Mouse (Mus musculus) hindbrain, postnatal 0 days (tissue): Measurements from ENCODE around the gene Ccdc47. TPM values are rescaled to one million over a fixed set of nuclear protein-coding genes. Genes with fewer than 3 reads are reported as not detected.
"Not testable (repeated sequence)": the region's sequence is repeated elsewhere in the genome, so short reads cannot be mapped to it uniquely, and the experiment has no call there.

Source experiments
- ATAC-seq: fragments of 200-750 bp; cut with Nextera tagmentation; 2 replicates; pipeline ENCODE4 v1.8.0; 2017; ENCODE audit warnings: mild to moderate bottlenecking, moderate TSS enrichment, moderate library complexity
- DNase-seq: peaks from one replicate; pipeline ENCODE4 v3.0.0-alpha.2; 2015; ENCODE audit warnings: low spot score
- H3K27ac ChIP-seq: fragments of 300-500 bp; sonication (generic); 2 replicates; pipeline ENCODE4 v1.5.1; 2014; ENCODE audit warnings: mild to moderate bottlenecking
- H3K27me3 ChIP-seq: fragments of 300-500 bp; sonication (generic); 2 replicates; pipeline ENCODE4 v1.6.1; 2014; ENCODE audit warnings: low read length, mixed read lengths; ENCODE audit not compliant: insufficient read depth
- H3K36me3 ChIP-seq: fragments of 300-500 bp; sonication (generic); 2 replicates; pipeline ENCODE4 v1.6.1; 2014; ENCODE audit warnings: low read length, mixed read lengths; ENCODE audit not compliant: insufficient read depth
- H3K4me1 ChIP-seq: fragments of 300-500 bp; sonication (generic); 2 replicates; pipeline ENCODE4 v1.6.1; 2014; ENCODE audit warnings: antibody characterized with exemption, low read length, mixed read lengths; ENCODE audit not compliant: insufficient read depth
- H3K4me2 ChIP-seq: fragments of 300-500 bp; sonication (generic); 2 replicates; pipeline ENCODE4 v1.6.1; 2014; ENCODE audit warnings: low read depth, mild to moderate bottlenecking, low read length, moderate library complexity, mixed read lengths
- H3K4me3 ChIP-seq: fragments of 300-500 bp; sonication (generic); 2 replicates; pipeline ENCODE4 v1.5.1; 2014; ENCODE audit warnings: low read length
- H3K9ac ChIP-seq: fragments of 300-500 bp; sonication (generic); replicated peaks from 2 replicates; pipeline ENCODE4 v1.6.1; 2014; ENCODE audit warnings: mild to moderate bottlenecking, low read length, moderate library complexity, mixed read lengths
- H3K9me3 ChIP-seq: fragments of 300-500 bp; sonication (generic); 2 replicates; pipeline ENCODE4 v1.6.1; 2016; ENCODE audit warnings: low read length, mixed read lengths
- CTCF ChIP-seq: IDR thresholded peaks from 2 replicates; pipeline ENCODE4 v1.5.1; 2016; ENCODE audit warnings: antibody characterized with exemption, control low read depth, low read depth
- WGBS: fragments of 180-500 bp; shearing (Covaris S2); extraction: QIAGEN DNeasy Blood & Tissue Kit; methylation state at CpG from one replicate; pipeline ENCODE4 v1.1.7; 2014; 5-methylcytosine and 5-hydroxymethylcytosine counted together
- polyA plus RNA-seq: library from polyadenylated mRNA; unstranded; fragments of >200 nt; fragmentation: Nextera tagmentation; extraction: Ambion mirVana; gene quantifications from 2 replicates; pipeline ENCODE4 v1.2.1, GENCODE M21; 2015
- total RNA-seq: library from RNA; depleted of rRNA; stranded (reverse); fragments of >200 nt; gene quantifications from 2 replicates; pipeline ENCODE4 v1.2.3, GENCODE M21; 2014

Ccdc47 gene
- total and polyA plus RNA-seq, 2 experiments from 2014 or later = 16.9 to 85.2 TPM

GRCm38 (mm10) chr11:106255685-106256451 lies 39.7 kb upstream of the Ccdc47 start, which contains the start of the genes Ftsj3 and Psmc5:
TSS of gene Ftsj3 (minus strand) at chr11:106256079.
TSS of gene Psmc5 (plus strand) at chr11:106256154.
- DNase-seq (peak; percentile 98), ATAC-seq (peak; percentile 96)
- Histone ChIP-seq H3K27me3 (no peaks in the 10 kb centered on the region), H3K4me1 (peaks cover 5% of the 10 kb centered on the region), H3K4me3 (peak within 1 kb of the TSS; percentile 61), H3K27ac (peak within 1 kb of the TSS; percentile 85), H3K9me3 (no peaks in the 10 kb centered on the region), H3K4me2 (peak within 1 kb of the TSS; percentile 91), H3K36me3 (peaks cover 35% of the 10 kb centered on the region; the same call in 1 of the 2 replicates), H3K9ac (peak within 1 kb of the TSS; percentile 74)
- peak; percentile 60 for TF ChIP-seq CTCF
- WGBS = under 1% methylated on average over 42 of the region's 42 CpGs

- Histone ChIP-seq H3K9me3 (no peaks in the 10 kb centered on the region), H3K36me3 (peaks cover 42% of the 10 kb centered on the region), H3K4me3 (peak overlapping the region; percentile 61), H3K9ac (peak overlapping the region; percentile 74), H3K4me1 (peaks cover 5% of the 10 kb centered on the region), H3K4me2 (peak overlapping the region; percentile 91), H3K27me3 (no peaks in the 10 kb centered on the region), H3K27ac (no peak overlapping the region; the same call in 1 of the 2 replicates)
- 4% methylated on average over 22 of the region's 22 CpGs for WGBS
- TF ChIP-seq CTCF = no peak
- DNase-seq = peak; percentile 13
- no peak for ATAC-seq
Measured at GRCm38 (mm10) chr11:106255174-106255573, 39.0 kb upstream of the Ccdc47 start.

DNA sequence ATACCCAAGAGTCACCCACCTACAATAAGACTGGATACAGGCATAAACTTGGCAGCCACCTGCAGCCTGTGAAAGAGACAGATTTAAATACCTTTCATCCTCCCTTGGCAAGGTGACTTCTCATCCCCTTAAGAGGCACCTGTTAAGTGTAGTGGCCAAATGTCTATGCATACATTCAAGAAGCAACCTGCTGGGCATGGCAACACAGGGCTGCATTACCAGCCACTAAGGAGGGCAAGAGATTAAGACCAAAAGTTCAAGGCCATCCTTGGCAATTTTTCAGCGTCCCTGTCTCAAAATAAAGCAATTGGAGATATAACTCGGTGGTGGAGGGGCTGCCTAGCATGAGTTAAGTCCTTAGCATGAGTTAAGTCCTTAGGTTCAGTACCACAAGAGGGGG lies 38.6 kb upstream of the Ccdc47 start:
- DNase-seq = no peak
- 25% methylated on average over 2 of the region's 2 CpGs for WGBS
- Histone ChIP-seq H3K4me2 (peak overlapping the region; percentile 91), H3K27me3 (no peaks in the 10 kb centered on the region), H3K36me3 (peaks cover 46% of the 10 kb centered on the region), H3K9me3 (no peaks in the 10 kb centered on the region), H3K9ac (peak overlapping the region; percentile 74), H3K4me1 (peaks cover 5% of the 10 kb centered on the region), H3K27ac (no peak overlapping the region), H3K4me3 (peak overlapping the region; percentile 61)
- ATAC-seq = no peak
- no peak for TF ChIP-seq CTCF

GRCm38 (mm10) chr11:106249326-106249725 lies 33.2 kb upstream of the Ccdc47 start:
- Histone ChIP-seq H3K27me3 (no peaks in the 10 kb centered on the region), H3K9ac (no peak overlapping the region), H3K4me1 (no peaks in the 10 kb centered on the region), H3K4me3 (no peak overlapping the region), H3K36me3 (peaks cover 89% of the 10 kb centered on the region), H3K9me3 (0 out of 2 replicates have a peak, but pooled peaks cover 3% of the 10 kb centered on the region), H3K4me2 (no peak overlapping the region), H3K27ac (no peak overlapping the region)
- no peak for TF ChIP-seq CTCF
- DNase-seq = no peak
- 90% methylated on average over 7 of the region's 7 CpGs for WGBS
- ATAC-seq = no peak

DNA sequence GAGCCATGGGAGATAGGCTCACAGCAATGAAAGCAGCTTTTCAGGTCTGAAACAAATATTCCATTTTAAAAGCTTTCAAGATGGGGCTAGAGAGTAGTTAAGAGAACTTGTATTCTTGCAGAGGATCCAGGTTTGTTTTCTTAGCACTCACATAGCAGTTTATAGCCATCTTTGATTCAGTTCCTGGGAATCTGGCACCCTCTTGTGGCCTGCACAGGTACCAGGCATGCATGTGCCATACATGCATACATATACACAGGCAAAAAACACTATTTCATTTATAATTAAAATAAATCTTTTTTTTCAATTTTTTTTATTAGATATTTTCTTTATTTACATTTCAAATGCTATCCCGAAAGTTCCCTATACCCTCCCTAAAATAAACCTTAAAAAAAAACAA lies 30.7 kb upstream of the Ccdc47 start:
- ATAC-seq = no peak
- H3K9me3 ChIP-seq = 0 out of 2 replicates have a peak, but pooled peaks cover 3% of the 10 kb centered on the region
- peak; percentile 58 for TF ChIP-seq CTCF
- H3K9ac ChIP-seq = no peak overlapping the region
- peak; percentile 30 for DNase-seq
- H3K36me3 ChIP-seq = peaks cover 91% of the 10 kb centered on the region
- H3K27me3 ChIP-seq = no peaks in the 10 kb centered on the region
- no peak overlapping the region for H3K27ac ChIP-seq
- no peaks in the 10 kb centered on the region for H3K4me1 ChIP-seq
- WGBS = 98% methylated on average over 1 of the region's 1 CpGs
- no peak overlapping the region for H3K4me2 ChIP-seq
- no peak overlapping the region for H3K4me3 ChIP-seq

DNA sequence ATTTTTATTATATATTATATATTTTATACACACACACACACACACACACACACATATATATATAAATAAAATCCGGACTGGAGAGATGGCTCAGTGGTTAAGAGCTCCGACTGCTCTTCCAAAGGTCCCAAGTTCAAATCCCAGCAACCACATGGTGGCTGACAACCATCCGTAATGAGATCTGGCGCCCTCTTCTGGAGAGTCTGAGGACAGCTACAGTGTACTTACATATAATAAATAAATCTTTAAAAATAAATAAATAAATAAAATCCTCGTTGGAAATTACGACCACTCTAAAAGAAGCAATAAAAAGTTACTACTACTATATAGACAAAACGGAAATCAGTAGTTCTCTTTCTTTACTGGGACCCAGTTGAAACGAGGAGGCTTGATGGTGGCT lies 17.8 kb upstream of the Ccdc47 start:
- H3K4me1 ChIP-seq, ATAC-seq, H3K27ac ChIP-seq, H3K9me3 ChIP-seq, DNase-seq, H3K9ac ChIP-seq, H3K4me3 ChIP-seq, H3K4me2 ChIP-seq, H3K27me3 ChIP-seq: not testable (repeated sequence)
- H3K36me3 ChIP-seq = peaks cover 52% of the 10 kb centered on the region
- 85% methylated on average over 8 of the region's 8 CpGs for WGBS
- TF ChIP-seq CTCF = peak; percentile 27

DNA sequence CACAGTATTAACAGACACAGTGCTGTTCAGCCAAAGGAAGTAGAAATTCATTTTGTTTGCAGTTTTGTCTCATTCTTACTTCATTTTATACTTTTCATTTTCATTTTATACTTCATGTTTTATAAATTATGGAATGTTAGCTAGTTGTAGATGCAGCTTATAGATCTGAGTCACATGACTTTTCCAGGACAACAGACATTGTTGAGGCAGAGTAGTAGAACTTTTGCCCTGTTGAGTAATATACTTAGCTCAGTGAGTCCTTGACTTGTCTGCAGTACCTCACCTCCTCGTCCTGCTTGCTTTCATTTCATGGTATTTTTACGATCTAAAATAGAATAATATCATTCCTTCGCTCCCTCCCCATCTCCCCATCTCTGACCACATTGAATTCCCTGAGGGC lies 4.5 kb upstream of the Ccdc47 start:
- Histone ChIP-seq H3K4me1 (peaks cover 12% of the 10 kb centered on the region), H3K36me3 (peaks cover 11% of the 10 kb centered on the region; the same call in 1 of the 2 replicates), H3K27me3 (no peaks in the 10 kb centered on the region), H3K4me3 (no peak overlapping the region), H3K9me3 (no peaks in the 10 kb centered on the region), H3K9ac (no peak overlapping the region), H3K27ac (no peak overlapping the region), H3K4me2 (no peak overlapping the region)
- no peak for TF ChIP-seq CTCF
- 92% methylated on average over 3 of the region's 3 CpGs for WGBS
- DNase-seq (no peak), ATAC-seq (no peak)
